Mouse (Mus musculus) lung, postnatal 25 days (tissue): ENCODE results near the gene Gm5737.
A peak's percentile ranks its signal among the peaks of the same experiment; 100 is the strongest.

Experiments
- DNase-seq: peaks from one replicate; pipeline ENCODE4 v3.0.0; 2022; ENCODE audit warnings: low spot score

The Gm5737 gene

DNA sequence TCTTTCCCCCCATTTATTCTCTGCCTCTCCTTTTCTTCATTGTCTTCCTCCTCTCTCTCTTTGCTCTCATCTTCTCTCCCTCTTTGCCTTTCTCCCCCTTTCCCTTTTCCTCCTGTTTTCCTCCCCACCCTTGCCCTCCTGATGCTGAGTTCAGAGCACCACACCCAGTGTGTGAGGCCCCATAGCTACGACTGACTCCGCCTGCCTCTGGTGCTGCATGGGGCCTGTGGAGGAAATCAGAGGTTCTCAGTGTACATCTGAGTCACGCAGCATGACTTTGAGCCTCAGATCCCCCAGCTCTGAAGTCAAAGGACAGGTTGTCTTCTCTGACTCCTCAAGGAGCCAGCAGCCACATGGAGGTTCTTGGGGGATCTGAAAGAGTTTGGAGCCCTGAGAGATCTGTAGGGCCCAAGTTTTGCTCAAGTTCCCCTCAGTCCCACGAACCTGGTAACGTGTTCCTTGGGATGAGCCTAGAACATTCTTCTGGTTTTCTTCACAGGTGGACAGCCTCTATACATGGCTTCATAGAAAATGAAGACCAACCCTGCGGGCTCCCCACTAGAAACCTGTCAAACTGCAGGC, at the start of gene Gm5737:
TSS of gene Gm5737 (plus strand) at position 532 of the 582 bp plus-strand sequence.
- DNase-seq: no peak

- DNase-seq: no peak
Observed at GRCm38 (mm10) chr7:120767369-120767768, 44.8 kb upstream of the Gm5737 start.

GRCm38 (mm10) chr7:120771389-120771788, 40.8 kb upstream of the Gm5737 start:
- no peak for DNase-seq

DNA sequence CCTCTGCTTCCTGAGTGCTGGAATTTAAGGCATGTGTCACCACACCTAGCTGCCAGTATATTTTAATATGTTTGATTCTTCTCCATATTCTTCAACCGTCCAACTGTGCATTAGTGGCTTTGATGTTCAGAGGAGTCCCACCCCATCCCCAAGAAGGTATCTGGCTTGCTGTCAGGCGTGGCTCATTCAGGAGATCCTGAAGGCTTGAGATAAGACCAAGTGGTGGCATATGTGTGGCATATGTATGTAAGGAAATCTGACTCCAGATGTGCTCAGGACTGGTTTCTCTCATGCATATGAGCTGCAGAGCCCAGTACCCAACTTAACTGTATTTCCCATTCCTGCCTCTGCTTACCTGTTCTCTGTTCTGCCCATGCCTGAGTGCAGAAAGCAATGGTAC, 34.2 kb upstream of the Gm5737 start:
- no peak for DNase-seq

- DNase-seq: no peak
Observed at GRCm38 (mm10) chr7:120795544-120795943, 16.6 kb upstream of the Gm5737 start.

- no peak for DNase-seq
Observed at GRCm38 (mm10) chr7:120796369-120796768, 15.8 kb upstream of the Gm5737 start.

DNA sequence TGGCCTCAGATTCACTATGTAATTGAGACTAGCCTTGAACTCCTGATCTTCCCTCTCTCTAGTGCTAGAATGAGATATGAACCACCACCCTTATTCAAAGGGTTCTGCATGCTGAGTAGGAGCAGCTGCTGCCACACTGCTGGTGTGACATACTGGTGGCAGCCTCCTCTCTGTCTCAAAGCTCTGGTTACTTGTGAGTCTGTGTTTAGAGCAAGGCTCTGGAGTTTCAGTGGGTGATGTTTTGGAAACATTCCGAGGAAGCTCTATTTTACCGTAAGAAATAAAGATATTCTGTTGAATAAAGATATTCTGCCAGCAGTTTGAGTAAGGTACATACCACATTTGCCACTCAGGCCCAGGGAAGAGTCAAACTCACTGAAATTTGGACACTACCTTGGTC, 8.9 kb upstream of the Gm5737 start:
- no peak for DNase-seq

- no peak for DNase-seq
Observed at GRCm38 (mm10) chr7:120809705-120810104, 2.5 kb upstream of the Gm5737 start.

- no peak for DNase-seq
Observed at GRCm38 (mm10) chr7:120817552-120817951, 5.4 kb downstream of the Gm5737 start.

DNA sequence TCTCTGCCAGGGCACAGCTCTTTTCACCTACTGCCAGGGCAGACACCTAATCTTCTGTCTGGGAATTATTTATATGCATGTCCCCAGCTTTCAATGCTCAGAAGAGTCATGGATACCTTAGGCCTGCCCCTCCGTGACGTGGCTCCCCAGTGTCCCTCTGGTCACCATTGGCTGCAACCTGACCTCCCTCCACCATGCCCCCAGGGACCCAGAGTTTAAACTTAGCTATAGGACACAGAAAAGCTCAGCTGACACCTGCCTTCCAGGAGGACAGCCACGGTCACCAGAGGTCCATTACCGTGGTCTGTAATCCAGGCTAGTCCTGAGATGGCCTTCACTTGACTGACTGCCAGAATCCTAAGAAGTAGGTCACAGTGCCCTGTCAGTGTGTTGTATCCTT, 7.2 kb downstream of the Gm5737 start:
- DNase-seq: no peak

DNA sequence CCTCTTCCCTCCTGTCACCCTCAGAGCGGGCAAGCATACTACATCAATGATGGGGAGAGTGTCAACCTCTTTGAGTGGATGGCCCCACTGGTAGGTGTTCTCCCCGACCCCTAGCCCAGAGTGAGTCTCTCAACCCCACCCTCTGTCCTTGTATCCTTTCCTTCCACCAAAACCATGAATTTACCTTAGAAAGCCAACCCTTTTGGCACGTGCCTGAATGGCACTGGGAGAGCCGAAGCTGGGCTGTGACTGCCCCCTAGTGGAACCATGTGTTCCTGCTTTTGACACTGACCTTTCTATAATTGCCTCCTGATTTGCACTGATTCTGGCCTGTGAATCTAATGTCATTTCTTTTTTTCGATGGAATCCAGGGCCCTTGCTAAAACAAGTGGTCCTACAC, 11.1 kb downstream of the Gm5737 start:
- peak; percentile 59 for DNase-seq

- no peak for DNase-seq
Observed at GRCm38 (mm10) chr7:120825097-120825496, 12.9 kb downstream of the Gm5737 start.

- DNase-seq: peak; percentile 21
Observed at GRCm38 (mm10) chr7:120826408-120826807, 14.2 kb downstream of the Gm5737 start.

- peak; percentile 81 for DNase-seq
Observed at GRCm38 (mm10) chr7:120830431-120831381, 18.5 kb downstream of the Gm5737 start.

DNA sequence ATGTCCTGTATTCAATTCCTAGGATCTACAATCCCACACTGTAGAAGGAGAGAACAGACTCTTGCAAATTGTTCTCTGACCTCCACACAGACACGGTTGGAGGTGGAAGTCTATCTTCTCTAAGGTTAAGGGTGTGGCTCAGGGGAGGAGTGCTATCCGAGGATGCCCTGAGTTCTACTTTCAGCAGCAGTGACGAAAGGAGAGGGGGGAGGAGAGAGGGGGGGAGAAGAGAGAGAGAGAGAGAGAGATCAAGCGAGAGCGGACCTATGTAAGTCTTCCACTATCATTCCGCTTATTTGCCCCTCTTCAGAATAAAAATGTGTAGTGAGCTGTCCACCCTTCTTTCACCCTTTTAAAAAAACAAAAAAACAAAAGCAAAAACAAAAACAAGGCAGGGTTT, 22.3 kb downstream of the Gm5737 start:
- no peak for DNase-seq

DNA sequence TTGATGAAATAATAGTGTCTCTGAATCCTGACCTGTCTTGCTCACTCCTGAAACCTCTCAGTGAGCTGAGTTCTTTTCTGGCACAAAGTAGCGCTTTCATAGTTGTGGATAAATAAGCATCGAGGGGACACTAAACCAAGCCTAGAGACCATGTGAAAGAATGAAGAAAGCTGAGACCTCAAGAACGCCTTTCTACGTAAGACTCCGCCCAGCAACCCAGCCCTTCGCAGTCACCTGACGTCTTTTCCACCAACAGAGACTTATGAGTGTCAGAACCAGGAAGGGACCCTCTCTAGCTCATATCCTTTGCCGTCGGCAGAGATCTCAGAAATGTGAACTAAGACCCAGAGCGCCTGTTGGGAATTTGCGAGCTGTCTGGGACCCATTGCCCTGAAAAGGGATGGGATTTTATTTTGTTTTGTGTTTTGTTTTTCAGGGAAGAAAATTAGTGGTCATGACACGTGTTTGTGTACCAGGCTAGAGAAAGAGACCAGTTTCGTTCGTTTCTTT, 22.8 kb downstream of the Gm5737 start:
- DNase-seq: peak; percentile 87

- DNase-seq: peak; percentile 96
Observed at GRCm38 (mm10) chr7:120835449-120836359, 23.5 kb downstream of the Gm5737 start.

DNA sequence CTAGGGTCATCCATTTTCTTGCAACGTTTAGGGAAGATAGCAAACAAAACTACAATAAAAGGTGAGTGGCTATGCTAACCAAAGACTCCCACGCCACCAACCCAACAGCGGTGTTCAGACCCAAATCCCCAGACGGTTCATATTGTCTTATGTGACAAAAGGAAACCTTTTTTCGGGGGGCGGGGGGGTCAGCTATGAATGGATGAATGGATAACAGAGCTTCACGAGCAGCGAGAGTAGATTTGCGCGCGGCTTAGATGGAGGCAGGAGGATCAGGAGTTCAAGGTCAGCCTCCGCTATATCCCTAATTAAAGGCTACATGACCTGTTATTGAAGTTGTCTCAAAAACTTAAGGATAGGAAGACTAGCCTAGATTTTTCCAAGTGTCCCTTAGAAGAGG, 24.2 kb downstream of the Gm5737 start:
- no peak for DNase-seq

GRCm38 (mm10) chr7:120838436-120839160, 26.4 kb downstream of the Gm5737 start:
- no peak for DNase-seq

GRCm38 (mm10) chr7:120839786-120840185, 27.6 kb downstream of the Gm5737 start:
- DNase-seq: no peak

GRCm38 (mm10) chr7:120842345-120843036, 30.3 kb downstream of the Gm5737 start, which contains the start of gene Eef2k:
TSS of gene Eef2k (plus strand) at chr7:120842831.
- DNase-seq: peak; percentile 89
